Mouse (Mus musculus) midbrain, embryonic 14.5 days (tissue): Measurements from ENCODE around the gene Vipr1. TPM values are rescaled to one million over a fixed set of nuclear protein-coding genes. Genes with fewer than 3 reads are reported as not detected.

Experiments used
- ATAC-seq: fragments of 200-750 bp; cut with Nextera tagmentation; 2 replicates; pipeline ENCODE4 v1.8.0; 2017; ENCODE audit warnings: moderate number of reproducible peaks, moderate library complexity; ENCODE audit not compliant: low FRiP score, low TSS enrichment
- DNase-seq: peaks from one replicate; pipeline ENCODE4 v3.0.0-alpha.2; 2015
- H3K27ac ChIP-seq: fragments of 300-500 bp; sonication (generic); replicated peaks from 2 replicates; pipeline ENCODE4 v1.5.1; 2014; ENCODE audit warnings: mild to moderate bottlenecking, low read depth, low read length, moderate library complexity
- H3K27me3 ChIP-seq: fragments of 300-500 bp; sonication (generic); 2 replicates; pipeline ENCODE4 v1.6.1; 2014; ENCODE audit warnings: low read length, control low read depth, mixed read lengths; ENCODE audit not compliant: control insufficient read depth, insufficient read depth
- H3K36me3 ChIP-seq: fragments of 300-500 bp; sonication (generic); 2 replicates; pipeline ENCODE4 v1.6.1; 2014; ENCODE audit warnings: low read length, control low read depth; ENCODE audit not compliant: control insufficient read depth, insufficient read depth
- H3K4me1 ChIP-seq: fragments of 300-500 bp; sonication (generic); 2 replicates; pipeline ENCODE4 v1.6.1; 2014; ENCODE audit warnings: mild to moderate bottlenecking, antibody characterized with exemption, low read length, control low read depth; ENCODE audit not compliant: control insufficient read depth, insufficient read depth
- H3K4me2 ChIP-seq: fragments of 300-500 bp; sonication (generic); 2 replicates; pipeline ENCODE4 v1.6.1; 2014; ENCODE audit warnings: mild to moderate bottlenecking, low read length, moderate library complexity
- H3K4me3 ChIP-seq: fragments of 300-500 bp; sonication (generic); replicated peaks from 2 replicates; pipeline ENCODE4 v1.5.1; 2014; ENCODE audit warnings: low read depth, low read length
- H3K9ac ChIP-seq: fragments of 300-500 bp; sonication (generic); replicated peaks from 2 replicates; pipeline ENCODE4 v1.6.1; 2014; ENCODE audit warnings: mild to moderate bottlenecking, low read length, moderate library complexity
- H3K9me3 ChIP-seq: fragments of 300-500 bp; sonication (generic); 2 replicates; pipeline ENCODE4 v1.6.1; 2016; ENCODE audit warnings: low read length, control low read depth, mixed read lengths; ENCODE audit not compliant: control insufficient read depth
- WGBS: fragments of 180-500 bp; shearing (Covaris S2); extraction: QIAGEN DNeasy Blood & Tissue Kit; methylation state at CpG from one replicate; pipeline ENCODE4 v1.1.7; 2014; 5-methylcytosine and 5-hydroxymethylcytosine counted together
- polyA plus RNA-seq: library from polyadenylated mRNA; unstranded; fragments of >200 nt; fragmentation: Nextera tagmentation; extraction: Ambion mirVana; gene quantifications from 2 replicates; pipeline ENCODE4 v1.2.1, GENCODE M21; 2014

Gene Vipr1
- polyA plus RNA-seq, 1 experiment from 2014 or later = 0.25 TPM

- WGBS = 92% methylated on average over 2 of the region's 2 CpGs
- DNase-seq = no peak
These were observed 17.6 kb upstream of the Vipr1 start for GRCm38 (mm10) chr9:121624920-121625319.

GRCm38 (mm10) chr9:121630627-121631026, 11.9 kb upstream of the Vipr1 start:
- no peaks in the 10 kb centered on the region for H3K4me1 ChIP-seq
- H3K27ac ChIP-seq = no peak overlapping the region
- 83% methylated on average over 1 of the region's 1 CpGs for WGBS
- DNase-seq (no peak), ATAC-seq (no peak)
- H3K27me3 ChIP-seq = no peaks in the 10 kb centered on the region
- H3K36me3 ChIP-seq = no peaks in the 10 kb centered on the region
- no peaks in the 10 kb centered on the region for H3K9me3 ChIP-seq
- H3K4me2 ChIP-seq = no peak overlapping the region
- no peak overlapping the region for H3K4me3 ChIP-seq
- no peak overlapping the region for H3K9ac ChIP-seq

More at GRCm38 (mm10) chr9:121624920-121625319, 17.6 kb upstream of the Vipr1 start:
- Histone ChIP-seq H3K9me3 (no peaks in the 10 kb centered on the region), H3K4me3 (no peak overlapping the region), H3K36me3 (no peaks in the 10 kb centered on the region), H3K27ac (no peak overlapping the region), H3K9ac (no peak overlapping the region), H3K27me3 (no peaks in the 10 kb centered on the region), H3K4me1 (no peaks in the 10 kb centered on the region), H3K4me2 (no peak overlapping the region)
- no peak for ATAC-seq

DNA sequence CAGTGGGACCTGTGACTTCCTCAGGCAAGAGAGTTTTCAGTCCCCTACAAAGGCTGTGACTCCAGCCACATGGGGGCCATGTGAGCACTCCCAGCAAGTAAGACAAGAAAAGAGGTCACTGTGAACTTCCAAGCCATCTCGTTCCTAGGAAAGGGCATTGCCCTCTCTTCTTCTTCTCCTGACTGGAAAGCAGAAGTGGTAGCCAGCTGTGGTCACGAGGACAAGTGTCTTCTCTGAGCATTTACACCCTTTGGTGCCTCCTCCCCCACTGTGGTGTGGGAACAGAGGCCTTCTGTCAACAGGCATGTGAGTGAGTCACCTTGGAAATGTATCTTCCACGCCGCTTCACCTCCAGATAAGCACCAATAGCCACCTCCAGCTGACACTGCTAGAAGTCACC, 10.6 kb upstream of the Vipr1 start:
- Histone ChIP-seq H3K4me3 (no peak overlapping the region), H3K27ac (no peak overlapping the region), H3K4me1 (no peaks in the 10 kb centered on the region), H3K9me3 (no peaks in the 10 kb centered on the region), H3K4me2 (no peak overlapping the region), H3K36me3 (no peaks in the 10 kb centered on the region), H3K9ac (no peak overlapping the region), H3K27me3 (no peaks in the 10 kb centered on the region)
- ATAC-seq = no peak
- 80% methylated on average over 4 of the region's 4 CpGs for WGBS
- DNase-seq = no peak

DNA sequence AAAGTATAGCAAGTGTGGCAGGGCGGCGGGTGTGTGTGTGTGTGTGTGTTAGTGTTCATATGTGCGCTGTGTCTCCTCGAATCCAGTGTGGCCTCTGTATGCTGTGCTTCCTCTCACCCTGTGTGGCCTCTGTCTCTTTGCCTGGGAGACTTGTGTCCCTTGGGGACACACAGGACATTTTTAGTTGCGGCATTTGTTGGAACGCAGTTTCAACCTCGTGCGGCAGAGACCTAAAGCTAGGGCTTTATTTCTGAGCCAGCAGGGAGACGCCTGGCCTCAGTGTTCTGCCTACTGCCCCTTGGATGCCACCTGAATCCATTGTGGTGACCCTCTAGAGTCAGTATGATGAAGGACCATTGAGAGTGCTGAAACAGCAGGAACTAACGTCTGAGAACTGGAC, 9.6 kb upstream of the Vipr1 start:
- H3K4me3 ChIP-seq = no peak overlapping the region
- H3K36me3 ChIP-seq = no peaks in the 10 kb centered on the region
- no peaks in the 10 kb centered on the region for H3K27me3 ChIP-seq
- no peak overlapping the region for H3K9ac ChIP-seq
- DNase-seq (no peak), ATAC-seq (no peak)
- H3K4me1 ChIP-seq = no peaks in the 10 kb centered on the region
- H3K9me3 ChIP-seq = no peaks in the 10 kb centered on the region
- 89% methylated on average over 10 of the region's 10 CpGs for WGBS
- no peak overlapping the region for H3K27ac ChIP-seq
- H3K4me2 ChIP-seq = no peak overlapping the region

- ATAC-seq = no peak
- H3K9me3 ChIP-seq = no peaks in the 10 kb centered on the region
- H3K4me1 ChIP-seq = no peaks in the 10 kb centered on the region
- H3K9ac ChIP-seq = no peak overlapping the region
- H3K4me3 ChIP-seq = no peak overlapping the region
- H3K27me3 ChIP-seq = no peaks in the 10 kb centered on the region
- DNase-seq = no peak
- H3K27ac ChIP-seq = no peak overlapping the region
- H3K4me2 ChIP-seq = no peak overlapping the region
- 86% methylated on average over 6 of the region's 6 CpGs for WGBS
- H3K36me3 ChIP-seq = no peaks in the 10 kb centered on the region
These were observed 9.2 kb upstream of the Vipr1 start for GRCm38 (mm10) chr9:121633306-121633705.

- ATAC-seq = no peak
- H3K9ac ChIP-seq = no peak overlapping the region
- no peak overlapping the region for H3K27ac ChIP-seq
- no peaks in the 10 kb centered on the region for H3K4me1 ChIP-seq
- H3K9me3 ChIP-seq = no peaks in the 10 kb centered on the region
- no peak overlapping the region for H3K4me2 ChIP-seq
- no peaks in the 10 kb centered on the region for H3K36me3 ChIP-seq
- 59% methylated on average over 7 of the region's 7 CpGs for whole genome bisulfite sequencing
- no peak overlapping the region for H3K4me3 ChIP-seq
- peaks cover 7% of the 10 kb centered on the region; the same call in 1 of the 2 replicates for H3K27me3 ChIP-seq
- no peak for DNase-seq
These were observed 6.5 kb upstream of the Vipr1 start for GRCm38 (mm10) chr9:121635835-121636576.

- no peak overlapping the region for H3K9ac ChIP-seq
- H3K4me2 ChIP-seq = no peak overlapping the region
- H3K4me1 ChIP-seq = peaks cover 16% of the 10 kb centered on the region
- WGBS = 45% methylated on average over 16 of the region's 16 CpGs
- ATAC-seq (no peak), DNase-seq (no peak)
- peaks cover 40% of the 10 kb centered on the region for H3K27me3 ChIP-seq
- H3K9me3 ChIP-seq = no peaks in the 10 kb centered on the region
- no peak overlapping the region for H3K4me3 ChIP-seq
- H3K27ac ChIP-seq = no peak overlapping the region
- H3K36me3 ChIP-seq = no peaks in the 10 kb centered on the region
These were observed 2.7 kb upstream of the Vipr1 start for GRCm38 (mm10) chr9:121639790-121640189.

- H3K36me3 ChIP-seq = no peaks in the 10 kb centered on the region
- H3K4me2 ChIP-seq = peak overlapping the region; percentile 89
- H3K9ac ChIP-seq = peak overlapping the region; percentile 62
- DNase-seq (peak; percentile 41), ATAC-seq (no peak)
- peak overlapping the region; percentile 48 for H3K4me3 ChIP-seq
- WGBS = 15% methylated on average over 27 of the region's 27 CpGs
- H3K9me3 ChIP-seq = no peaks in the 10 kb centered on the region
- H3K4me1 ChIP-seq = peaks cover 16% of the 10 kb centered on the region
- no peak overlapping the region for H3K27ac ChIP-seq
- peaks cover 40% of the 10 kb centered on the region for H3K27me3 ChIP-seq
These were observed 1.1 kb upstream of the Vipr1 start for GRCm38 (mm10) chr9:121641235-121641915.

DNA sequence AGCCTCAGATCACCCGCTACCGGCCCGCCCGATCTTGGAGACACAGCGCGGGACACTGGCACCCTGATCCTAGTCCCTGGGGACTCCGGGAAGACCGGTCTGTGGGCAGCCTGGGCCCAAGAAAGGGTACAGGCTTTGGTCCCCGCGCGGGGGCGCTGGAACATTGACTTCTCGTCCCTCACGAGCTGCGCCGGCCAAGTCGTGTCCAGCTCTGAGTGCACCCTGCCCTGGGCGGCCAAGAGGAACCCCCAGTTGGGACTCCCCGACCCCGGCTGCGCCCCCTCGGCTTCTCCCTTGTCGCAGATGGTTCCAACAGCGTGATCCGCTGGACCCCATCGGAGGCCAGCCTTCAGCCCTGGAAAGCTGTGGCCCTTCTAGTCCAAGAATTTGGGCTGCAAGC, 515 bp upstream of the Vipr1 start, which contains the start of gene Lyzl4:
Gene Lyzl4, minus strand, starts transcription at position 96 of the 400 bp plus-strand sequence.
- 1% methylated on average over 26 of the region's 26 CpGs for WGBS
- peak; percentile 65; the same call in 1 of the 2 replicates for ATAC-seq
- Histone ChIP-seq H3K27me3 (peaks cover 40% of the 10 kb centered on the region), H3K36me3 (no peaks in the 10 kb centered on the region), H3K9ac (peak within 1 kb of the TSS; percentile 62), H3K9me3 (no peaks in the 10 kb centered on the region), H3K27ac (no peak within 1 kb of the TSS), H3K4me3 (peak within 1 kb of the TSS; percentile 48), H3K4me1 (peaks cover 16% of the 10 kb centered on the region), H3K4me2 (peak within 1 kb of the TSS; percentile 89)
- DNase-seq = peak; percentile 82
